Mouse (Mus musculus) small intestine, adult 2 months (tissue): ENCODE data around the gene Rtl6. TPM values are rescaled to one million over a fixed set of nuclear protein-coding genes. Genes with fewer than 3 reads are reported as not detected.

Source experiments
- H3K27ac ChIP-seq: fragments of 200-500 bp; 2 replicates; pipeline ENCODE4 v1.5.1; 2012; ENCODE audit warnings: low read depth, low read length, control low read depth, inconsistent platforms; ENCODE audit not compliant: insufficient read depth
- H3K27me3 ChIP-seq: fragments of 200-500 bp; 2 replicates; pipeline ENCODE4 v1.6.1; 2012; ENCODE audit warnings: mild to moderate bottlenecking, moderate library complexity, low read length, inconsistent platforms; ENCODE audit not compliant: control insufficient read depth, insufficient read depth
- H3K36me3 ChIP-seq: fragments of 200-500 bp; 2 replicates; pipeline ENCODE4 v1.6.1; 2012; ENCODE audit warnings: mild to moderate bottlenecking, low read length, control low read depth, inconsistent platforms; ENCODE audit not compliant: control insufficient read depth, insufficient read depth
- H3K4me1 ChIP-seq: fragments of 200-500 bp; 2 replicates; pipeline ENCODE4 v1.6.1; 2012; ENCODE audit warnings: low read length, inconsistent platforms, mixed read lengths; ENCODE audit not compliant: control insufficient read depth, insufficient read depth, insufficient read length
- H3K4me3 ChIP-seq: fragments of 200-500 bp; 2 replicates; pipeline ENCODE4 v1.5.1; 2012; ENCODE audit warnings: low read depth, mild to moderate bottlenecking, control low read depth, inconsistent platforms, low read length, moderate library complexity
- CTCF ChIP-seq: fragments of 200-500 bp; IDR thresholded peaks from 2 replicates; pipeline ENCODE4 v1.5.1; 2012; ENCODE audit warnings: low read depth, mild to moderate bottlenecking, control low read depth, inconsistent platforms, low read length, moderate library complexity, mixed read lengths; ENCODE audit not compliant: insufficient replicate concordance, insufficient read length; ENCODE audit errors: extremely low read depth
- POLR2A ChIP-seq: fragments of 200-500 bp; IDR thresholded peaks from 2 replicates; pipeline ENCODE4 v1.6.1; 2012; ENCODE audit warnings: low read depth, mild to moderate bottlenecking, control low read depth, inconsistent platforms, low read length, moderate library complexity
- WGBS: fragments of 180-500 bp; shearing (Covaris S2); methylation state at CpG from one replicate; pipeline ENCODE4 v1.1.7; 2018; 5-methylcytosine and 5-hydroxymethylcytosine counted together
- polyA plus RNA-seq: library from polyadenylated mRNA; depleted of rRNA; stranded (reverse); fragments of >200 nt; gene quantifications from 2 replicates; pipeline ENCODE4 v1.2.3, GENCODE M21; 2012; rRNA removed

Gene Rtl6
- polyA plus RNA-seq: 2.1 and 2.9 TPM in 2 replicates

- Histone ChIP-seq H3K27ac (no peak within 1 kb of the TSS), H3K4me3 (peak within 1 kb of the TSS; percentile 98), H3K36me3 (no peaks in the 10 kb centered on the region), H3K27me3 (no peaks in the 10 kb centered on the region), H3K4me1 (peaks cover 9% of the 10 kb centered on the region)
- 11% methylated on average over 59 of the region's 59 CpGs for WGBS
- TF ChIP-seq POLR2A (no peak), CTCF (no peak)
Measured at GRCm38 (mm10) chr15:84557189-84557921, at the start of gene Rtl6. Rtl6 (minus strand) TSS chr15:84557823.

GRCm38 (mm10) chr15:84603267-84603963 lies 45.8 kb upstream of the Rtl6 start:
- TF ChIP-seq CTCF (no peak), POLR2A (no peak)
- no peaks in the 10 kb centered on the region for H3K27me3 ChIP-seq
- WGBS: 52% methylated on average over 8 of the region's 8 CpGs
- no peaks in the 10 kb centered on the region for H3K36me3 ChIP-seq
- H3K4me1 ChIP-seq: no peaks in the 10 kb centered on the region
- H3K4me3 ChIP-seq: no peak overlapping the region
- no peak overlapping the region for H3K27ac ChIP-seq

DNA sequence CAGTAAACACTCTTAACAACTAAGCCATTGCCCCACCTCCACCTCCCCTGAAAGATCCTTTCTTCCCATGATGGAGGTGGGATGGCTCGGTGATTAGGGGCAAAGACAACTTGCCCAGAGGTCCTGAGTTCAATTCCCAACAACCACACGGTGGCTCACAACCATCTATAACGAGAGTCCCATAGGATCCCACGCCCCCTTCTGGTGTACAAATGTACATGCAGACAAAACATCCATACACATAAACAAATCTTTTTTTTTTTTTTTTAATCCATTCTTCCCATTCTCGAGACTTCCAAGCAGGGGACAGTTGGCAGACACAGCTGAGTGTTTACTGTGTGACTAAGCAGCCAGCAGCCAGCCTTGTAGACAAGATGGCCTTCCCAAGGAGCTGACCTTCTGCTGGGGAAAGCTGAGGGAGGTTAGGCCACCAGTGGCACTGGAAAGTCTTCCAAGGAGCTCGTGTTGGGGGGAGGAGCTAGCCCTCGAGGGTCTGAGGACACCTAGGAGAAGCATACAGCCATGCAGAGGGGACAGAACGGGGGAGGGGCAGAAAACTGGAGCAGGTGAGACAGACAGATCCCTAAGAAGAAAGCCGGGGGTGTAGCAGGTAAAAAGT lies 43.5 kb upstream of the Rtl6 start:
- H3K36me3 ChIP-seq: no peaks in the 10 kb centered on the region
- H3K4me1 ChIP-seq: no peaks in the 10 kb centered on the region
- 65% methylated on average over 9 of the region's 9 CpGs for WGBS
- H3K27me3 ChIP-seq: no peaks in the 10 kb centered on the region
- no peak overlapping the region for H3K27ac ChIP-seq
- H3K4me3 ChIP-seq: no peak overlapping the region
- no peak for TF ChIP-seq POLR2A
- TF ChIP-seq CTCF: no peak

GRCm38 (mm10) chr15:84598911-84599310 lies 41.3 kb upstream of the Rtl6 start:
- WGBS: 86% methylated on average over 2 of the region's 2 CpGs
- H3K4me1 ChIP-seq: no peaks in the 10 kb centered on the region
- no peaks in the 10 kb centered on the region for H3K27me3 ChIP-seq
- no peak overlapping the region for H3K27ac ChIP-seq
- no peaks in the 10 kb centered on the region for H3K36me3 ChIP-seq
- no peak overlapping the region for H3K4me3 ChIP-seq
- TF ChIP-seq POLR2A (no peak), CTCF (no peak)

- WGBS: 86% methylated on average over 1 of the region's 1 CpGs
- no peaks in the 10 kb centered on the region for H3K4me1 ChIP-seq
- TF ChIP-seq POLR2A (no peak), CTCF (no peak)
- H3K36me3 ChIP-seq: no peaks in the 10 kb centered on the region
- H3K27me3 ChIP-seq: no peaks in the 10 kb centered on the region
- H3K4me3 ChIP-seq: no peak overlapping the region
- H3K27ac ChIP-seq: no peak overlapping the region
Measured at GRCm38 (mm10) chr15:84597816-84598215, 40.2 kb upstream of the Rtl6 start.

DNA sequence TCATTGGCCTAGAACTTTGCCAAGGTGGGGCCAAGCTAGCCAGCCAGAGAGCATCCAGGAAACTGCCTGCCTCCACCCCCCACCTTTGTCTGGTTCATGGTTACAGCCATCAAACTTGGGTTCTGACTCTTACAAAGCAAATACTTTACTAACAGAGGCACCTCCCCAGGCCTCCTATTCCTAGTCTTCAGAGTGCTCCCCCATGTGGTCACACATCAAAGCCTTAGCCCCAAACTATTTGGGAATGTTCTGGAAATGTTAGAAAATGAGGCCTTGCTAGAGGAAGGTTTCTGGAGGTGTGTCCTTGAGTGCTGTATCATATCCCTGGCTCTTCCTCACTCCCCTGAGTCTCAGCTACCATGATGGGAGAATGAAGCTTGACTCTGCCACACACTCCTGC lies 39.4 kb upstream of the Rtl6 start:
- TF ChIP-seq POLR2A (no peak), CTCF (no peak)
- H3K27ac ChIP-seq: no peak overlapping the region
- H3K36me3 ChIP-seq: no peaks in the 10 kb centered on the region
- no peaks in the 10 kb centered on the region for H3K27me3 ChIP-seq
- H3K4me1 ChIP-seq: no peaks in the 10 kb centered on the region
- no peak overlapping the region for H3K4me3 ChIP-seq
